Mouse (Mus musculus): ENCODE data around the gene Fbxl21. TPM values are rescaled to one million over a fixed set of nuclear protein-coding genes. Genes with fewer than 3 reads are reported as not detected.

Fbxl21 gene
- total RNA-seq, 2 experiments from 2014 or later: 6.6 to 6.8 TPM

DNA sequence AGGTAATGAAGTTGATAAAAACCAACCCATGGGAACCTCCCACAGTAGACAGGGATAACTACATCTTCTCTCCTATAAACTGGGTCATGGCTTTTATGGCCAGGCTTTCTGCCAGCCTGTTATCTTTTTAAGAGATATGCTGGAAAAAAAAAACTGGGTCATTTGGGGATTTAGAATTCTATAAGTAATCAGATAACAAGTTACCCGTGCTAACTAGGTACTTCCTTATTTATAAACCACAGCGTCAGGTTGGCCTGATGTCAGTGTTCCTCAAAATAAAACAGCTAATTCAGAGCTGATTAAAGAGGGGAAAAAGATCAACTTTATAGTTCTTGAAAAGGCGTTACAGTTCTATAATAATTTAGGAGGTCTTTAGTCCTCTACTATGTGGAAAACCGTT is 6.8 kb downstream of the Fbxl21 start:
- intact Hi-C loops (cut with DNase I): no loop called here
- no peak for DNase-seq (ENCODE audit: low spot score in 2 of 2)

DNA sequence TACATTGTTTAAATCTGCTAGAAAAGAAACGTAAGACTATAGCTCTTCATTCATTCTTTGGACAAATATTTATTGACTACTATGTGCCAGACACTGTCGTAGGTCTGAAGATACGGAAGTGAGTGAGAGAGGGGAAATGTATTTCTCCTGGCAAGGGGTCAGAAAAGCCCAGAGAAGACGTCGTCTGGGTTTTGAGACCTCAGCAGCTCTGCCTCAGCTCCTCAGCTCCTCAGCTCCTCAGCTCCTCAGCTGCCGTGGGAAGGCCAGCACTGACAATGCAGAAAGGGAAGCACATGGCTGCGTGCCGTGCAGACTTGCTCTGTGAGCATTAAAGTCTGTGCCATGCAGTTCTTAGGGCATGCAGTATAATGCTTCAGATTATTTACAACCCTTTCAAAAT is 7.4 kb downstream of the Fbxl21 start:
- no peak for DNase-seq (ENCODE audit: low spot score in 2 of 2)
- intact Hi-C loops (cut with DNase I): no loop called here

DNA sequence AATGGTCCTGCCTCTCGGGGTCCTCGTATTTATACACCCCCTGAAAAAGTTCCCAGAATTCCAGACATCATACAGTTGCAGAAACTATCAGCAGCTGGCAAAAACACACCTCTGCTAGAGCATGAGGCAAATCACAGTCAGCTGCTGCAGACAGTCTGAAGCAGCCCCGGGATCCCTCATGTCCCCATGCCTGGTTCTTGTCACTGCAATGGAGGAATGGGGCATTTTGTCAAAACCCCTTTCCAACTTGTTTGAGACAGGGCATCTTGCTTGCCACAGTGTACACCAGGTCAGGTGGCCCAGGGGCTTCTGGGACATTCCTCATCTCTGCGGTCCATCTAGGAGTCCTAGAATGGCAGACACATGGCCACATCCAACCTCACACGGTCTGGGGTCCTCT is 12.7 kb downstream of the Fbxl21 start:
- DNase-seq (ENCODE audit: low spot score in 2 of 2): no peak
- intact Hi-C loops (cut with DNase I): no loop called here

DNA sequence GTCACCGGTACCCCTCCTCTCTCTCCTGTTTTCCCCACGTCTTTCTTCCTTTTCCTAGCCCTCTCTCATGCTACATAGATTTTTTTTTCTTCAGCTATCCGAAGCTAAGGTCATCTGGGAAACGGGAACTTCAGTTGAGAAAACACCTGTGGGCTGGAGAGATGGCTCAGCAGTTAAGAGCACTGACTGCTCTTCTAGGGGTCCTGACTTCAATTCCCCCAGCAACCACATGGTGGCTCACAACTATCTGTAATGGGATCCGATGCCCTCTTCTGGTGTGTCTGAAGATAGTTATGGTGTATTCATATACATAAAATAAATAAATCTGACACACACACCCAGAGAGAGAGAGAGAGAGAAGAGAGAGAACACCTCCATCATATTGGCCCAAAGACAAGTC is 13.3 kb downstream of the Fbxl21 start:
- intact Hi-C loops (cut with DNase I): no loop called here
- DNase-seq (ENCODE audit: low spot score in 2 of 2): no peak

DNA sequence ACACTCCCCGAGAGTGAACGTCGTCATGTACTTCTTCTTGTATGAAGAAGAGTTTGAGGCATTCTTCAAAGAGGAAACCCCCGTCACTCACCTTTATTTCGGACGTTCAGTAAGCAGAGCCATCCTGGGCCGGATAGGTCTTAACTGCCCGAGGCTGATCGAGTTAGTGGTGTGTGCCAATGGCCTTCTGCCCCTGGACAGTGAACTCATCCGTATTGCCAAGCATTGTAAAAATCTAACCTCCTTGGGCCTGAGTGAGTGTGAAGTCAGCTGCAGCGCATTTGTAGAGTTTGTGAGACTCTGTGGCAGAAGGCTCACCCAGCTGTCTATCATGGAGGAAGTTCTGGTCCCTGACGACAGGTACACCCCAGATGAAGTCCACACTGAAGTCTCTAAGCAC is 14.8 kb downstream of the Fbxl21 start:
- DNase-seq (ENCODE audit: low spot score in 2 of 2): no peak
- intact Hi-C loops (cut with DNase I): no loop called here

DNA sequence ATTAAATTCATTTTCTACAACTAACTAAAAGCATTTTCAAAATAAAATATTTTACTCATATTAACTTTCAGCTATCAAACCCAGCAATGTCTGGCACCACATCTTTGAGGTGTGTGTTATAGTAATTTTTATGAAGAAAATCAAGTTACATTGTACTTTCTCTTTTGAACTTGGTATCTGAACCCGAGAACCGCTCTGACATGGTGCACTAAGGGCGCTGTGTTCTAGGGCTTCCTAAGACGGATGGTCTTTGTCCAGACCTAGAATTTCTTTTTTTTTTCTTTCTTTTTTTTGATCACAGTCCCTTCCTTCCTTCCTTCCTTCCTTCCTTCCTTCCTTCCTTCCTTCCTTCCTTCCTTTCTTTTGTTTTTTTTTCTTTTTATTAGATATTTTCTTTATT is 17.6 kb downstream of the Fbxl21 start:
- DNase-seq (ENCODE audit: low spot score in 2 of 2): no peak
- intact Hi-C loops (cut with DNase I): no loop called here

DNA sequence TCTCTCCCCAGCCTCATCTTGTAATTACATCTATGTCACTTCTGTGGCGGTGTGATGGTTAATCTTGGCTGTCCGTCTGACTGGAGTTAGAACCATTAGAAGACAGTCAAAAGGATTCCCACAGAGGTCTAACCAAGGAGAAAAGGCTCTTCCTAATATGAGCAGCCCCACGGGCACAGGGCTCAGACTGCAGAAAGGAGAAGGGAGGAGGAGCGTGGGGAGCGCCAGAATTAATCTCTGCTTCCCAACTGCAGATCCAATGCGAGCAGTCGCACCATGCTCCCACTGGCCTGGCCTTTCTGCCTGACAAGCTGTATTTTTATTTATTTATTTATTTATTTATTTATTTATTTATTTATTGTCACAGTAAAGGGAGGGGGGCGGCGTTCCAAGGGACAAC is 21.5 kb downstream of the Fbxl21 start:
- intact Hi-C loops (cut with DNase I): no loop called here
- DNase-seq (ENCODE audit: low spot score in 2 of 2): no peak

DNA sequence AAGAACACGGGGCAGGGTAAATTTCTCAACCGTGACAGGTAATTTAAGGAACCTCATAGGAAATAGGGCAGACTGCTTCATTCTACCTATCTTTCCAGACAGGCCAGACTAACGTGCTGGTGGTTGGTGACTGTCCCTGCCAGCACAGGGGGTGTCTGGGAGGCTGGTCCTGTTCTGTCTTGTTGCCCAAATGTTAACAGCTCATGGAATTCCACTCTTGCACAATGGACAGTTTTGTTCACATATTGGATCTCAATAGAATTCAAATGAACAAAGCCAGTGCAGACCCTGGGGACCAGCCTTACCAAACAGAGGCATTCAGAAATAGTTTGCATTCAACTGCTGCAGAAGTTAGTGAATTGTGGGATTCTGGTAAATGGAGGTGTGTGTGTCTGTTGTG is 22.7 kb downstream of the Fbxl21 start:
- intact Hi-C loops (cut with DNase I): no loop called here
- DNase-seq (ENCODE audit: low spot score in 2 of 2): no peak

DNA sequence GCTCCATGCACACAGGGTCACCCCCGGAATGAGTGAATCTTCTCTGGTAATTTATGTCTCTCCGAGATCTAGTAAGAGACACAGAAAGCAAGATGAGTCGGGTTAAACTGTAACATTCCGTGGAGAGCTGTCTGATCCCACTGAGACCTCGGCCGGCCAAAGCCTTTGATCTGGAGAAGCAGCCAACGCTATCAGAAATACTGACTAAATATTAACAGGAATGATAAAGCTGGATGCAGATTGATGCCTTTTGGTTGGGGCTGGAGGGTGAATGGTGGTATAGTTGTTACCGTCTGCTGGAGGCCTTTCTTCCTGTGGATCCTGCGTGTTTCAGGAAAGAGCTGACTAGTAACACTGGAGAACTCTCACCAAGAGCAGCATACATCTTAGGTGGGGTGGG is 26.1 kb downstream of the Fbxl21 start, which contains the start of gene Lect2:
Lect2 (minus strand) TSS at position 102 of the 400 bp plus-strand sequence.
- DNase-seq (ENCODE audit: low spot score in 2 of 2): no peak
- intact Hi-C loops (cut with DNase I): no loop called here

DNA sequence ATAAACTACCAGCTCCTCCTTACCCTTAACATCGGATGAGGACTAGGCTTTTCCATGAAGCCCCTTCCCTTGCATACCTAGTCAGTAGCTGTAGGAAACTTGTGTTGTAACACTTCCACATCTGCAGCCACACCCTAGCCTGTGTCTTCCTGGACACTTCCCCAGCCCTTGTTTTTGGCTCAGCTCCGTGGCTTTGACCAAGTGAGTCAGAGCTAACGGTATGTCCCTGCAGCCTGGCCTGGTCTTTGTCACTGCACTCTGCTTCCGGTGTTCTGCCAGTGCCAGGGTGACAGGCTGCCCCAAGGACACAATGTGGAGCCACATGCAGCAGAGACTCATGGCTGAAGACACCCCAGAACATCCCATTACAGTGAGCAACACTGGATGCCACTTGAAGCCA is 27.1 kb downstream of the Fbxl21 start:
- no peak for DNase-seq (ENCODE audit: low spot score in 2 of 2)
- intact Hi-C loops (cut with DNase I): no loop called here

DNA sequence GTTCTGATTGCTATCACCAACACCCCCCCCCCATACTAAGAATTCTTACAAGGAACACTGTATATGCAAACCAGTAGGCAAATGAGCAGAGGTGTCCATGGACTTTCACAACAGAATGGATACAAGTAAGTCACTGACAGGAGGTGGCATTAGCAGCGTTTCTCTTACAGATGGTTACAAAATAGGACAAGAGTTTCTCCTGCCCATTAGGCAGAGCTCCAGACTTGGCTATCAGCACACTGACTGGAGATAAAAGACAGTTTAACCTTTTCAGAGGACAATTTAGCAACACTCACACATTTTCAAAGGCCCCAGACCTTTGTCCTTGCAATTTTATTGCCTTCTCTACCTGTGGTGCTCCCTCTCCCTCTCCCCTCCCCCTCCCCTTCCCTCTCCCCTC is 28.3 kb downstream of the Fbxl21 start:
- intact Hi-C loops (cut with DNase I): loop anchor here (10.0 kb wide), 1 partner anchor 714 kb away; no protein-coding TSS in a partner anchor
- DNase-seq (ENCODE audit: low spot score in 2 of 2): no peak

DNA sequence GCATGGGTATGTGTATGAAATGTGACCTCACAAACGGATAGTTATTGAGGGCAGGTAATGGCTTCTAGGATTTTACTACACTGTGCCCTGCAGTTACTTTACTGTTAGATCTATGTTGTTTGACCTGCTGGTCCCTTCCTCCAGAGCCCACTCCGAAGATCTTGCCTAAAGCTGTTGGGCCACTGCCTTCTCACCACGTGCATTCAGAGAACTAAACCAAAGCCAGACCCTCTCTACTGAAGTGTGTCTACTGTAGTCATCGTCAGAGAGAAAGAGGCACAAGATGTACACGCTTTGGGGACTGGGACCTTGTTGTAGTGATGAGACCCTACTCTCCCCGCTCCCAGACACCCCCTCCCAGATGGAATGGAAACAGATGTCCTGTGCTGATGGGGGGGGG is 29.4 kb downstream of the Fbxl21 start:
- DNase-seq (ENCODE audit: low spot score in 2 of 2): no peak
- intact Hi-C loops (cut with DNase I): loop anchor here (10.0 kb wide), 1 partner anchor 713 kb away; no protein-coding TSS in a partner anchor

DNA sequence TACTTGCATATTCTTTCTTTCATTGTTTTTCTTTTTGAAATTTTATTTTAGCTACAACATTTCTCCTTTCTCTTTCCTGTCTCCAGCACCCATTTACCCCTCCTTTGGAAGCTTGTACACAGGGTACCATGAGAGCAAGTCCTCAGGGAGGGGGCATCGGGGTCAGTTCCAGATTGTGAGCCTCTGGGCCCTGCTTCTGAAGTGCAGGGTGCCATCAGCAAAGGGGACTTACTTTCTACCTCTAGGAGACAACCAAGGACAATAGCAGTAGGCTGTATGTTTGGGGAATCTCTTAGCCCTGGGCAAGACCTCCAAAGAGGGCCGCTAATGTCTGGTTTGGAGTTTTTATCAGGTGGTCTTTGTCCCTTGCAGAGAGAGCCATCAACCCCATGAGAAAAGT is 31.7 kb downstream of the Fbxl21 start:
- DNase-seq (ENCODE audit: low spot score in 2 of 2): no peak
- intact Hi-C loops (cut with DNase I): loop anchor here (10.0 kb wide), 1 partner anchor 711 kb away; no protein-coding TSS in a partner anchor

DNA sequence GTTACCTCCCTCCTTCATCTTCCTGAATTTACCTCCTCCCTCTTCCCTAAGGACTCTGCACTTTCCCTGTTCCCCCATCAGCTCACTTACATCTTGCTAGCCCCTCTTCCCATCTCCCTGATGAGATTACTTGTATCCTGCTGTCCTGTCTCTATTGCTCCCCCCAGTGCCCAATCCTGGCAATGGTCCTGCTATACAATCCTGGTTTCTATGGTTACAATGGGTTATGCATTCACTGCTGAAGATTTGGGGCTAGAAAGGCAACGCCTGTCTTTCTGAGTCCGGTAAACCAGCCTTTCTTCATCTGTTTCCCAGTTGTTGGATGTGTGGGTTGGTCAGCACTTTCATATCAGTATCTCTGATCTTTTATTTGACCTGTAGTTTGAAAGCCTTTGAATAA is 32.1 kb downstream of the Fbxl21 start:
- peak in 1 of 2 experiments; percentile 34 for DNase-seq (ENCODE audit: low spot score in 2 of 2)

DNA sequence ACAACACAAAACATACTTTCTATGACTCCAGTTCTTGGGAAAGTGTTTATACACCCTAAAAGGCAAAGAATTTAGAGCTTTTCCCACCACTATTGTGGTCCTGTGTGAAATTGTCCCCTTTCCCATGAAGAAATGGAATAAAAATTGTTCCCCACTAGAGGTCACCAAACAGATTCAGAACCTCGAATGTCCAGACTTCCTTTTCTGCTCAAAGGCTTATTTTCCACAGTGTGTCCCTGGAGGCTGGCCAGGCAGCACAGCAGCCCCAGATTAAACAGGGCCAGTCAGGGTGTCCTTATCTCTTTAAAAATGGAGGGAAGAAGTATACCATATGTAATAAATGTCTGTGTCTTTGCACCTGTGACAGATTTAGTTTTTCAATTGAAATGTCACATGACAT is 33.7 kb downstream of the Fbxl21 start:
- intact Hi-C loops (cut with DNase I): loop anchor here (5.0 to 10.0 kb wide), 3 partner anchors 79 to 709 kb away; no protein-coding TSS in a partner anchor
- no peak for DNase-seq (ENCODE audit: low spot score in 2 of 2)

More for the DNA sequence above, 32.1 kb downstream of the Fbxl21 start:
- intact Hi-C loops (cut with DNase I): loop anchor here (10.0 kb wide), 1 partner anchor 710 kb away; no protein-coding TSS in a partner anchor

DNA sequence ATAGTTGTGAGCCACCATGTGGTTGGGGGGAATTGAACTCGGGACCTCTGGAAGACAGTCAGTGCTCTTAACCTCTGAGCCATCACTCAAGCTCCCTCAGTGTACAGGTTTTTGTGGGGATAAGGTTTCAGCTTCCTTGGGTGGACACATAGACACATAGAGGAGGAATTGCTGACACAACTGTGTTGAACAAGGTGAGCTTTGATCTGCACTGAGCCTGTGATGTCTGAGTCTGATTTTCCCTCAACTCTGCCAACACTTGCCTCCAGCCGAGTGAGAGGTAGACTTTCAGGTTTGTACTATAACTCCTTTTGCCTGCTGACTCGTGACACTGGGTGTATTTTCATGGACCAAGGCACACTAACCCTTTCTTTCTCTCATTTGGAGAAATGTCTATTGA is 34.4 kb downstream of the Fbxl21 start:
- DNase-seq (ENCODE audit: low spot score in 2 of 2): no peak
- intact Hi-C loops (cut with DNase I): loop anchor here (5.0 to 10.0 kb wide), 3 partner anchors 79 to 708 kb away; no protein-coding TSS in a partner anchor

DNA sequence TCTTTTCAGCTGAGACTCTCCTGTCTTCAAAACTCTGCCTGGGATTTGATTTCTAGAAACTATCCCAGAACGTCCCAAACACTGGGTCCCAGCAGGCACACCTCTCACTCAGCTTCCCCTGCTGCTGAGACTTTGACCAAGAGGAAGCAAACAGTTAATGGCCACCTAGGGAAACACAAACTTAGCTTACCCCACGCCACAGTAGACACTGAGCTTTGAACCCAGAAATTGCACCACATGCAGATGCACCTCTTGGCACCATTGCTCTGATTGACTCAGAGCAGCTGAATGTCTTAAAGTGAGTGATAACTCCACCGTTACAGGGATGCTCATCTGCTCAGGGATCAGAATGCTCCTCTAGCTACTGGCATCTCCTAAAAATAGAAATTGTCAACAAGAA is 36.5 kb downstream of the Fbxl21 start:
- no peak for DNase-seq (ENCODE audit: low spot score in 2 of 2)
- intact Hi-C loops (cut with DNase I): loop anchor here (5.0 to 10.0 kb wide), 3 partner anchors 82 to 706 kb away; no protein-coding TSS in a partner anchor

DNA sequence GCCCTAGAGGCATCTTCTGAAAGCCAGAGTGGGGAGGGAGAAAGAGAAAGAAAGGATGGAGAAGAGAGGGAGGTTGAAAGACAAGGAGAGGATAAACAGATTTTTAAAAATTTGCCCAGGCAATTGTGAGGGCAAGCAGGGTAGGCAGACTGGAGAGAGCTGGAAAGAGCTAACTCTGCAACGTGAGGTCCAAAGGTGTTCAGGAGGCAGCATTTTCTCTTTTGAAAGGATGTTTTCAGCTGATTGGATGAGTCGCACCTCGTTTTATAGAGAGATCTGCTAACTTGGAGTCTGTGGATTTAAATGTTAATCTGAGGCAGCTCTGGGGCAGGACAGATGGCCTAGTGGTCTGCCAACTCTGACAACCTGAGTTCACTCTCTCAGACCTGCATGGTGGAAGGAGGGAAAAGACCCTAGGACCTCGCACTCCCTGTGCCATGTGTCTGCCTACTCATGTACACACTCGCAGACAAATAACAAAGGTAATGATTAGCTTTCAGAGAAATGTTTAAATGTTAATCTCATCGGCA is 37.6 kb downstream of the Fbxl21 start:
- intact Hi-C loops (cut with DNase I): loop anchor here (5.0 to 10.0 kb wide), 3 partner anchors 83 to 705 kb away; no protein-coding TSS in a partner anchor
- DNase-seq (ENCODE audit: low spot score in 2 of 2): no peak

DNA sequence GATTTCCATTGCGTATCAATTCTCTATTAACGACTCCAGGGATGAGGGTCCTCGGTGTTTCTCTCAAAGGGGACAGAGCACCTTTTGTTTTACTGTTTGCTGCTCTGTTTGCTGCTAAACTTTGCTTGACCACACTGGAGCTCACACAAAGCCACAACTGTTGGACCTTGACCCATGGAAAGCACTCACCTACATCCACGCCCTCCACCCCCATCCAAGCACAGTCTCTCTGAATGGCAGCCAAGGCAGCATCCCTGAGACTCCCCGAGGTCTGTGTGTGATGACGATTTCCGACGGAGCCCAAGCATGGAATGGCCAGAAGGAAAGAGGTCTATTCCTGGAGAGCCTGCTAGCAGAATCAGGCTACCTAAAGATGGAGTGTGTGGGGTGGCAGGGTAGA is 38.9 kb downstream of the Fbxl21 start:
- intact Hi-C loops (cut with DNase I): no loop called here
- DNase-seq (ENCODE audit: low spot score in 2 of 2): no peak

DNA sequence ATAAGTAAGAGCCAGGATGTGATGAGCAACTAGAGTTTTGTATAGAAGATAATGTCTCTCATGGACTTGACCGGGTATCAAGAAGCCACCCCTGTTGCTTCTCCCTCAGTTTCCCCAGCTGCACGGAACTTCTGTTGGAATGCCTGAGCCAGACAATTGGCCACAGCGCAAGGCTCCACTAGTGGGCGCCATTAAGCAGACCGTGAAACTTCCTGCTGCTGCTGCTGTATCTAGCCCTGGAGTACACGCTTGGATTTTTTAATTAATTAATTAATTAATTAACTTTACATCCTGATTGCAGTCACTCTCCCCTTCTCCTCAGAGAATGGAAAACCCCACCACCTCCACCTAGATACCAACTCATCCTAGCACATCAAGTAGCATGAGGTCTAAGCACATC is 40.8 kb downstream of the Fbxl21 start:
- intact Hi-C loops (cut with DNase I): no loop called here
- DNase-seq (ENCODE audit: low spot score in 2 of 2): no peak

DNA sequence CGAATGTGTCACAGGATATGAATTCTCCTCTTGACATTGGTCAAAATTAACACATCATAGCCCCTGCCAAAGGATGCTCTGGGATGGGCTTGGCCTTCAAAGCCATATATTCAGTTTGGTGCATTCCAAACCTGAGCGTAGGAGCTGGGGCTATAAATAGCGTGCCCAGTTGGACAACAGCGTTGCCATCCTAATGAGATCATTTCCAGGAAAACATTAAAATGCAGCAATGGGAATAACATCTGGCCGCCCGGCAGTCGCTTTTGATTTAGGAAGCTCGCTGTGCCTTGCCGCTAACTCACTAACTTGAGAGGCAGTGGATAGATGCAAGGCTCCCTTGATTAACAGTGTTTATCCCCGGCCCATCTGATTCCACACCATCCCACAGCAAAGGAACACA is 44.1 kb downstream of the Fbxl21 start:
- intact Hi-C loops (cut with DNase I): no loop called here

DNA sequence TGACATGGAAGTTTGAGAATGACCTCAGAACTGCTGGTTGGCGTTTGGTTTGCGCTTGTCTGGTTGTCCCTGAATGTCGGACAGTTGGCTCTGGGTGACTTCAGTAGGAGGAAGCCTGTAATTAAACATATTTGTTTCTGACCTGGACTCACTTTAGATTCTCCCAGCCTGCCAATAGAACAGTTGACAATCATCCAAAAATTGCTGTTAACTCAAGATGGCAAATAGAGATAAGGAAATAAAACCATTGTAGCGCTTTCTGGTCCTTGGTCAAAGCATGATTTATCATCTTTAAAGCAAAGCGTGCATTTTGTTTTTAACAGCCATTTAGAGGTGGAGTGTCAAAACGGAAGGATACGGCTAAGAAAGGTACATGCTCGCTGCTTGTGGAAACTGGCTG is 49.4 kb downstream of the Fbxl21 start:
- no peak for DNase-seq (ENCODE audit: low spot score in 2 of 2)

More for the DNA sequence above, 44.1 kb downstream of the Fbxl21 start:
- DNase-seq (ENCODE audit: low spot score in 2 of 2): no peak

More for the DNA sequence above, 49.4 kb downstream of the Fbxl21 start:
- intact Hi-C loops (cut with DNase I): loop anchor here (5.0 kb wide), 1 partner anchor 71 kb away; no protein-coding TSS in a partner anchor
